Mouse (Mus musculus) adrenal gland, postnatal 10 days (tissue): ENCODE results near the gene Ahdc1. TPM values are rescaled to one million over a fixed set of nuclear protein-coding genes. Genes with fewer than 3 reads are reported as not detected.
A peak's percentile ranks its signal among the peaks of the same experiment; 100 is the strongest.

Experiments
- DNase-seq: peaks from one replicate; pipeline ENCODE4 v3.0.0; 2021; ENCODE audit warnings: mixed read lengths
- total RNA-seq, 2 experiments: library from RNA; stranded (reverse); gene quantifications; 2 replicates each; pipeline ENCODE4 v1.2.3; 2021

The Ahdc1 gene
- total RNA-seq, 2 experiments from 2014 or later, result 50.8 to 74.3 TPM

DNA sequence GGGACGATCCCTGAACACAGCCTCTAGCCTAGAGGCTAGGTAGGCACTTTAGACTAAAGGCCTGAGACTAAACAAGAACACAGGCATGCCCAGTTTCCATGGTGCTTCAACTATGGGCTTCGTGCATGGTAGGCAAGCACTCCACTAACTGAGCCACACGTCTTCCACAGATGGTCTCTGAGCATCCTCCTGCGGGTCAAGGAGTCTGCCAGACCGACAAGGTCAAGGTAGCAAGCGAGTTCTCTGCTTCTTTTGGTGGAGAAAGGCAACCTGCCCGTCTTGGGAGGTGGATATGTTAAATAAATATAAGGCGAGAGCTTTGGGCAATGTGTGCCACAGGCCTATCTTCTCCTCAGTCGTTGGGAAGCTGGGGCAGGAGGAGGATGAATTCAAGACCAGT is 90.7 kb downstream of the Ahdc1 start:
- no peak for DNase-seq

DNA sequence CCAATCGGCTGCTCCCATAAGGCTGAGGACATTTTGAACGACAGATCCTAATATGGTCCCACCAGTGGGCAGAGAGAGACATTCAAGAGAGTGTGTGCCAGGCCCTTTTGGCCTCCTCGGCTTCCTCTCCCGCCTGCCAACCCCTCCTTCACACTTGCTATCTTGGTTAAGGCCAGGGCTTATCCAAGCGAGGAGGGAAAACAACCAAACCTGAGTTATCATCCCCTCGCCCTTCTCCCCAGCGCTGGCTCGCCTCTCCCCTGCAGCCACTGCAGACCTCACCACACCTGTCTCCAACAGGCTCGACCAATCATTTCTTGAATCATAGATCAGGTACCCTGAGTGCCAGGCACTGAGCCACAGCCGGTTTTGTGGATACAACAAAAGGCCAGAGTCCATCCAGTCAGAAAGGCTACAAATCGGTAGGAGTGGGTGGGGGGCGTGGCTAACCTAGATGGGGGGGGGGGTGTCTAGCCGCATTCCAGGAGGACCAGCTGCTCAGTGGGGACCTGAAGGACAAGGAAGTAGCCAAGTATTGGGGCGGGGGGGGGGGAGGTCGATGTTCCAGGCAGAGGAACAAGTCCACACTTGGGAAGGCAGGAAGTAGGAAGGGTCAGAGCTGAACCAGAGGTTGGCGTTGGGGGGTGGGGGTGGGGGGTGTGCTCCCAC is 92.6 kb downstream of the Ahdc1 start:
- DNase-seq, result peak; percentile 19

DNA sequence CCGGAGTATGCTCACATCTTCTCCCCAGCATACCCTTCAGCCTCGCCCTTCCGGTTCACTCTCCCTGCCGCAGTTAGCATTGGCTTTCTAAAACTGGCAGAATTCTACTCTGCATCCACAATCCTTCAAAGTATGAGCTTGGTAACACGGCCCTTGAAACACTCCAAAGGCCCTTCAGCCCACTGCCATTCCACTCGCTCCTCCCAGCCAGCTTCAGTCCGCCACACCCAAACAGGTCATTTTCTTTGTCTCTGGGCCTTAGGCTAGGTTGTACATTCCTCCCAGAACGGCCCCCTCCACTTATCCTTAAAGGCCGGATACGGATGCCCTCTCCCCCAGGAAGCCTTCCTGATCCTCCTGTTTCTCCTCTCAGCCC is 93.1 kb downstream of the Ahdc1 start:
- DNase-seq, result no peak

DNA sequence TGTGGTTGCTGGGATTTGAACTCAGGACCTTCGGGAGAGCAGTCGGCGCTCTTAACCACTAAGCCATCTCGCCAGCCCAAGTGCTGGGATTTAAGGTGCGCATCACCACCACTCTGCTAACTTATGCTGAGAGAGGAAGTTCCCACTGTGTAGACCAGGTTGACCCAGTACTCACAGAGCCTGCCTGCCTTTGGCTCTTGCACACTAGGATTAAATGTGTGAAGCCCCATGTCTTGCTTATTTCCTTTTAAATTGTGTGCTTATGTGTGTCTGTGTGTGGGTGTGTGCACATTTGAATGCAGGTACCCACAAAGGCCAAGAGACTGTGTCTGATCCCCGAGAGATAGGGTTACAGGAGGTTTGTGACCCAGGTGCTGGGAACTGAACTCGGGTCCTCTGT is 95.6 kb downstream of the Ahdc1 start:
- no peak for DNase-seq

DNA sequence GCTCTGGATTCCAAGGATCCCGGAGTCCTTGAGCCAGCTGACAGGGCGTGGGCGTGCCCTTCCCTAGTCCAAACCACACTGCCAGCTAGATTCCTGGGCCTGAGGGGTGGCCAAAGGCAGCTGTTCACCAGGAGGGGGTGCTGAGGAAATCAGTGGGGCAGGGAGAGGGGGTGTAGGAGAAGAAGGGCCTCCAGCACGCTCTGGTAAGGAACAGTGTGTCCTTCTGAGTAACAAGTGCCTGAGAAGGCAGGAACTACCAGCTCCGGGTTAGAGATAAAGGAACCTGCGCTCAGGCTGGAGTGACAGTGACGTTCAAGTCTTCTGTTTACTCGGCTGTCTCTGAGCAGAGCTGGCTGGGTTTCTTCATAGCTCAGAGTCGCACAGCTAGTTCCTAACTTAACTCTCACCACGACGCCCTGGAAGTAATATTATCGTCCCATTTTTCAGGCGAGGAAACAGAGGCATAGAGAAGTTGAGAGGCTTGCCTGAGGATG is 96.8 kb downstream of the Ahdc1 start:
- DNase-seq, result peak; percentile 53

DNA sequence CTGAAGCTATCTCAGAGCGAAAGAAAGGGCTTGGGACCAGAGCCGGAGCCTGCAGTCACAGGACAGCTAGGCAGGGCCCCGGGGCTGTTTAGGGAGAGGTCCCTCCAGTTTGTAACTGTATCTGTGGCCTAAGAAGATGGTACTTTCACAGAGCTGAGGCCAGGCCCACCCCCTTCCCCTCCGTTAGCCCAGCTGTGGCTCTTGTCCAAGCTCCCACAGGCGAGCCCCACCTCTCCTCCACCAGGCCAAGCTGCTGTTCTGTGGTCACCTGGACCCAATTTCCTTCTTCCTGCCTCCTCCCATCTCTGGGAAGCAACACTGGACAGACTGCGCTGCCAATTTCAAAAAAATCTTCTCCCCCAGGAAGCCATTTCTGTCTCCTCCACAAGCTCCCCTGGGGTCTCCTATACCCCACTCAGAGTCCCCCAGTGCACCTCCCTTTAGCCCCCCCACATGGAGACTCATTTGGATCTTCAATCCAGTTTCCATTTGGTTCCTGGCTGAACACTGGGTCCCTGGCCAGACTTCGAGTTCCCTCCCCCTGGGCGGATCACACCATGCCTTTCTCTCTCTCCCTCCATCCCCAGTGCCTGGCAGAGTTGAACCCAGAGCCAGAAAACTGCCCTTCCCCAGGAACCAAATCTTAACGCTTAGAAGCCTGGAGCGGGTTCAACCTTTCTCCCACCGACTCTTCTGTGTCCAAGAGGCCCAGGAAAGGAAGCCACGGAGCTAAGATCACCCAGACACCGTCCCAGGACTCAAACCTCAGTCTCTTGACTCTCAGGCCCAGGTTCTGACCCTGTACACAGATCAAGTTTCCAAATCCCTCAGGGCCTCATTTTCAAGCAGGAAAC is 97.6 kb downstream of the Ahdc1 start:
- no peak for DNase-seq

DNA sequence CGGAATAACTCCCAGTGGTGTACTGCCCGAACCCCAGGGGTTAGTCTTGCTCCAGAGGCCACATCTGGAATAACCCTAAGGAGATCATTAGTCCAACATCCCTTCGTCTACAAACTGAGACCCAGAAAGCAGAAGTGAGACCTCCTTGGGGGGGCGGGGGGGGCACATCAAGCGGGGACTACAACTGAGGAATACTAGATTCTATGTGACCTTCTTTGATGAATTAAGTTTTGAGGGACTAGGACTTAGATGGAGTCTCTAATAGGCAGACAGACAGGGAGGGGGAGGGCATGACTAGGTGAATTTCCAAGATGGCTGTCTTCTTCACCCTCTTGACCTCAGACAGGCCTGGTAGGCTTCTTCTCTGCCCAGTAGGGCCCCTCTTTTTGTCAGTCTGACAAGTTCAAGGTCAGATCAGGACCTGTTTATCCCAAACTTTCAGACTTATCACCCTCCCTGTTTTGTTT is 98.3 kb downstream of the Ahdc1 start:
- DNase-seq, result no peak

DNA sequence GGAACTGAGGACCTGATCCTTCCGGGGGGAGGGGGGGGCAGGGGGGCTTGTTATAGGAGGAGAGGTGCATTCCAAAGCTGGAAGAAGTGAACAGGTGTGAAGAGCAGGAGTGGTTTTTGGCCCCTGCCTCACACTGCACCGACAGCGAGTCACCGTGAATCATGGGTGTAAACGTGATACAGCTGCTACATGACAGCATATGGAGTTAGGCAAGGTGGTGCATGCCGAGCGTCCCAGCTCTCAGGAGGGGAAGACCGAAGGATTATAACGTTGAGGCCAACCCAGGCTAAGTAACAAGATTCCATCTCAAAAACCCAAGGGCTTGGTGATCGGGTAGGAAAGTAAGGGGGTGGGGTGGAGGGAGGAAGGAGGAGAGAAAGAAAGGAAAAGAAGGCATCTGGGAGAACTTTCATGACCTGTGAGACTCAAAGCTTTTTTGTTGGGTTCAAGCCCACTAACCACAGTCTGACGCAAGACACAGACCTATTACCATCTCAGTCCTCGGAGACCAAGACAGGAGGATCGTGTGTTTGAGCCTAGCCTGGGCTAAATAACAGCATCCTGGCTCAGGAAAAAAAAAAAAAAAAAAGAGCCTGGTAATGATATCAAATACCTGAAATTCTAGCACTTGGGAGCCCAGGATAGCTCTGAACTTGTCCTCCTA is 101.2 kb downstream of the Ahdc1 start:
- DNase-seq, result no peak

DNA sequence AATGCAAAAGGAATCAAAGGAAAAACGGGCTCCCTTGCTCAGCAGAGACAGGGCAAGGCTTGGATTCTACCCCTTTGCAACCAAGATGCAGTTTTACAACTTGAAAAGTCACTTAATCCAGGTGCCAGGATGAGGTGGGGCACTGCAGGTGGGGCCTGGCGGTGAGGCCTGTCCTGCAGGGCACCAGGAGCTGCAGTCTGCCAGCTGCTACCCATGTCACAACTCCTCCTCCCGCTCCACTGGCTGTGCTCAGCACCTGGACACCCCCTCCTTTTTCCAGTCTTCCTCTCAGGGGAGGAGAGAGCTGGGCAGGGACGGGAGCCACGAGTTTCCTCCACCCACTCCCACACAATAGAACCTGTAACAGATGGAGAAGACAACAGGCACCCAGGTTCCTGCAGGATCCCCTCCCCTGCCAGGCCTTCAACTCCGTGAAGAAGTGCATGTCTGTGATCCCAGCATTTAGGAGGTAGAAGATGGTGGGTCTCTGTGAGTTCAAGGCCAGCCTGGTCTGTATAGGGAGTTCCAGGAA is 102.4 kb downstream of the Ahdc1 start:
- no peak for DNase-seq

DNA sequence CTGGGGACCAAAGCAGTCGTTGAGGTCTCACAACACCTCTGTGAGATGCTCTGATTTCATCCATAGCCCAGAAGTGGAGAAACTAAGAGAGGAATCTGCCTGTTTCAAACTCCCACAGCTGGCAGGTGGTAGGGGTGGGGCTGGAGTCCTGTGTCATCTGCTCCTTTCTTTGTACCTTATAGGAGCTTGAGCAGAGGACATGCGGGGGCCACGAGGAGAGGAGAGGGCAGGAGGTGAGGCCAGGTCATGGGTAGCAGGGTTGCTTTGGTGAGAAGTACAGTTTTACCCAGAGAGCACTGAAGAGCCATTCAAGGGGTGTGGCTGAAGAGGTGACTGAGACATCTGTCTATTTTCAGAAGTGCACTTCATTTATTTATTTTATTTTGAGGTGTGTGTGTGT is 103.7 kb downstream of the Ahdc1 start:
- no peak for DNase-seq

DNA sequence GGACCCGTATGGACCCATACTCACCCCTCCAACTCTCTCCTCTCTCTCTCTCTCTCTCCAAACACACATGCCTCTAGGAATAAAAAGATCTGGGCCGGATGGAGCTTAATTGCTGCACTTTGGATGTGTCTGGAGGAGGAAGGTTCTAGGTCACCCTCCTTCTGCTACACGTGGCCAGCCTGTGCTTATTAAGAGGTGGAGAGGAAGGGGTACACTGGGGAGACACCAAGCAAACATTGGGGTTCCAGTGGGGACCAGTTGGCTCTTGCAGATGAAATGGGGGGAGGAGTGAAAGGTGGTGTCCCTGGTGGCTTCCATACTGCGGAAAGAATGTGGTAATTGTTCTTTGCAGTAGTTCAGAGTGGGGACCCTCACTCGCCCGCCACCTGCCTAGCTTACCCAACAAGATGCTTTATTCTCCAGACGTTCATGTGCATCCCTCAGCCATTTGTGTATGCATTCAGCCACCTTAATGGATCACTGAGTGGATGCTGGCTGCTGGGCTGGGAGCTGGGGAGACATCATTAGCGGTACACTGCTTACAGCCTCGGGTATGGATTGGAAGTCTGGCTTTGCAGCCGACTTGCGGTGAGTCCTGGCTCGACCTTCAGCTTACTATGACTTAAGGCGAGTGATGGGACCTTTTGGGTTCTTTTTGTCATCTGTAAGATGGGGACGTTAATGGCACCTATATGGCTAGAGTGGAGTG is 104.8 kb downstream of the Ahdc1 start:
- DNase-seq, result no peak

DNA sequence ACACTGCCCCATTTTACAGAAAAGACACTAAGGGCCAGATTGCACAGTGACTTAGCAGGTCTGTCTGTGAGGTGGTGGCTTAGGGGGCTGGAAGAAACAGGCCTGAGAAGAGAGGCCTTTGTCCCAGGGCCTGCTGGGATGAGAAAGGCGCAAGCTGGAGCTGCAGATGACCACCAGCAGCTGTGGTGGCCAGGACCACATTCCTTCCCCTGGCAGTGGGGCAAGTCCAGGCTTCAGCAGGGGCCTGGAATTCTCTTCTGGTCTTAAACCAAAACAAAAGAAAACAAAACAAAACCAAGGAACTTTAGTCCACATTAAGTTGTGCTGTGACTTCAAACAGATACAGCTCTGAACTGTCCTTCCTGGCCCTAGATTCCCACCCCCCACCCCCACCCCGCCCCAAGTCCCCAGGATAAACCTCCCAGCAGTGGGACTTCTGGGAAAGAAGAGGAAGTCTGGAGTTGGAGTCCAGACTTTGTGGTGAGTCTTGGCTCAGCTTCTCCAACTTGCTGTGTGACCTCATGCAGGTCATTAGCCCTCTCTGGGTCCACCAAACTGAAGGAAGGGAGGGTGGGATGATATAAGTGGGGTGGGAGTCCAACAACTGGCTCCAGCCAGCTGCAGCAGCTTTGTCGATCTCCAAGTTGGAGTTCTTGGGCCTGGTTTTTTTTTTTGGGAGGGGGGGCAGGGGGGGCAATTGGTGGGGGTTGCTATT is 105.9 kb downstream of the Ahdc1 start:
- DNase-seq, result peak; percentile 20

DNA sequence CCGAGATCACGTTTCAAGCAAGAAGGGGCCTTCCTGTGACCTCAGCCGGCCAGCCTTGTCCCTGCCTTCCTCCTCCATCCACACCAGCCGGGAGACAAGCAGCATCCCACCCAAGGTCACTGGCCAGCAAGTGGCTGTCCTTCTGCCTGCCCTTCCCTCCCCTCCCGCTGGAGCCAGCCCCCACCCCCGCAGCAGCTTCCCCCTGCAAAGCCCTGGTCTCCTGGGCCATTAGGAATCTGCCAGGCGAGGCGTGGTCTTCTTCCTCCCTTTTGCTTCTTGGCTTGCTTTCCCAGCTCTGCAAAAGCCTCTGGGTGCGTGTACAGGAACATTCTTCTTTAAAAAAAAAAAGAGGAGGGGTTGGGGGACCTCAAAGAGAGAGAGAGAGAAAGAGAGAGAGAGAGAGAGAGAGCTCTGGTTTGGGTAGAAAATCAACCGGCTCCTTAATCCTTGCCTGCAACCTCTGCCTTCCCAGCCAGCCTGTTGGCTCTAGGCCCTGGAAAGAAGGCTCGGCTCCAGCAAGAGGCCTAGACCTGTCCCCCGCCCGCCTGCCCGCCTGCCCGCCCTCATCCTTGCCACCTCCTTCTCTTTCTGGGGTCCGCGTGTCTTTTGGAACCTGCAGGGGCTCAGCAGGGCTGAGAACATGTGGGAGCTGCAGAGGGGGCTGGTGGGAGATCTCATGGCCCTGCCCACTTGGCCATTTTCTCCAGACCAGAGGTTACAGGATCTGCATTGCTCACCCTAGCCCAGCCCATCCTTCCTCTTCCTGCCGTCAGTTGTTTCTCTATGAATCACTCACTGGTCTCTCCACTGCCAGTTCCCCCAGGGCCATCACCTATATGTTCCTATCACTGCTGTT is 106.7 kb downstream of the Ahdc1 start:
- DNase-seq, result peak; percentile 87

DNA sequence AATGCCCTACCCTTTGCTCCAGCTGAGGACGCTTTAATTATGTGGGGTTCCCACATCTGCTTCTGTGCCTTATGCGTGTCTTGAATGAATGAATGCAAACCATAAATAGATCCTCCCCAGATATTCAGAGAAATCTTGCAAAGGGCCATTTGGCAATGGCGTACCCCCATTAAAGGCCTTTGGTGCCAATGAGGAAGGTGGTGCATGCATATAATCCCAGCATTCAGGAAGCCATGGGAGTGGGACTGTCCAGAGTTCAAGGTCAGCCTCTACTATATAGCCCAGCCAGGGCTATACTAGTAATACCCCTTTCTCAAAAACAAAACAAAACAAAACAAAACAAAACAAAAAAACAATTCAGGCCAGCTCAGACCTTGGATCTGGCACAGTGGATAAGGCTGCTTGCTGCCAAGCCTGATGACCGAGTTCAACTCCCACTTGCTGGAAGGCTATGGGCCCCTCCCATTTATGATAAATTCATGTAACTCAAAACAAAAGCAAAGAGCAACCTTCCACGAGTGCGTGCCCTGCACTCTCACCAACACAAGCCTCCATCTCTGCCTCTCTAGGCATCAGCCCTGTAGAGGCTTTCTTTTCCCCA is 107.8 kb downstream of the Ahdc1 start:
- DNase-seq, result peak; percentile 40

DNA sequence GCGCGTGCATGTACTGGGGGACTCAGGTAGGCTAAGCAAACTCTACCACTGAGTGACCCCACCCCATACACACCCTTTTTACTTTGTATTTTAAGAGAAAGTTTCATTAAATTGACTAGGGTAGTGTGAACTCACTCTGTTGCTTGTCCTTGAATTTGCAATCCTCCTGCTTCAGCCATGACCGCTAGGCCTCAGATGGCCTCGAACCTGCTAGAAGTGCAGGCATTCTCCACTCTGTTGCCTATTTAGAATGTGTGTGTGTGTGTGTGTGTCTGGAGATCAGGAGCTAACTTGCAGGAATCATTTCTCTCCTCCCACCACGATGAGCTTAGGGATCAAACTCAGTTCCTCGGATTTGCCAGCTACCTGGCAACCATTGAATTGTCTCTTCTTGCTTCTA is 108.5 kb downstream of the Ahdc1 start:
- DNase-seq, result no peak

DNA sequence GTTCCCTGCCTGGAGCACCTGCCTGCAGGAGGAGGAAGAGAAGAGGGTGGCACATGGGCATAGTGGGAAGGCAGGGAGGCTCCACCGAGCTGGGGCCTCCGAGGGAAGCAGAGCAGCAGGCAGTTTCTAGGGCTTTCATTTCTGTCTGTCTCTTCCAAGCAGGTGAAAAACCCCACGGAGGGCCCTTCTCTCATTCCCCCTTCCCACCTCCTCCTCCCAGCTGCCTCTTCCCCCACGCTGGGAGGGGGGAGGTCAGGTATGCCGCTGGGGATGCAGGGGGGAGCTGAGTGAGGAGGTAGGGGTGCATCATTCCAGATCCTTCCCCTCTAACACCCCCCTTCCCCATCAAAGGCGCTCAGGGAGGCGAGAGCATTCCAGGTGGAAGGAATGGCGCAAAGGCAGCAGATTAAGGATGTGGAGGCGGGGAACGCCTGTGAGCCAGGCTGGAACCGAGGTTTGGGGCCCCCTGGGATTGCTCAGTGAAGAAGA is 109.8 kb downstream of the Ahdc1 start:
- DNase-seq, result no peak

DNA sequence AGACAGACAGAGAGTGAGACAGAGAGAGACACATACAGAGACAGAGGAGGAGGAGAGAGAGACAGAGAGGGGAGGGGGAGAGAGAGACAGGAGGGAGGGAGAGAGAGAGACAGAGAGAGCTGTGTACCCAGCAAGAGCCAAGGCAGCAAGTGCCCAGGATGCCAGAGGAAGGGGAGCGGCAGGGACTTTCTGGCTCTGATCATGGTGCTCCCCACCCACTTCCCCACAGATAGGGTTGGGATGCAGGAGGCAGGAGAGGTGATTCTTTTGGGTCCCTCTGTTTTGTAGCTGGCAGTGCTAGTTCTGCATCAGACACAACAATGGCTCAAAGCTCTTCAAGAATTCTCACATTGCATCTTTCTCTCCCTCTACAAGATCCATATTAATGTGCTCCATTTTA is 110.4 kb downstream of the Ahdc1 start:
- DNase-seq, result no peak

DNA sequence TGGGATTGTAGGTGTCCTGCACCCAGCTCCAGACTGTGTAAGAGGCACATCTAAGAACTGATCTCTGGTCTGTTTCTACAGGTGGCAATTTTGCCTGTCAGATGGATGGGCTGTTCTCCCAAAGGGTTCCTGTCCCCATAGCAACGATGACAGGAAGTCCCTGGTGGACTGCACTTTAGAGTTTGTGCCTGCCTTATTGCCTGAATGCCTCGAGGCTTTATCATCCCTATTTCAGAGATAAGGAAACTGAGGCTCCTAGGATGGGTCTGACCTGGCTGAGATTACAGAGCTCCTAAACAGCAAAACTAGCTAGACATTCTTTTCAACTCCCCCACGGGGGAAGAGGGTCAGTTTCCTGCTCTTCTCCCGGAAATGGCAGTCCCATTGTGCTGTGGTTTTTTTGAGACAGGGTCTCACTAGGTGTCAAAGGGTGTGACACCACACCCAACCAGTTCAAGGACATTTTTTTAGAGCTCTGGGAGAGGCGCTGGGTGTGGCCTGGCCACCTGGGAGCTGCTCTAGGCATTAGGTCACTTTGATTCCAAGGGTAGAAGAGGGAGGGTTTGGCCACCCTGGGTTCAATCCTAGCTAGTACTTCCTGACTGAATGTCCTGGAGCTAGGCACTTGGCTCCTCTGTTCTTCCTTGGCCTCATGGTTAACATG is 111.0 kb downstream of the Ahdc1 start:
- DNase-seq, result peak; percentile 17

DNA sequence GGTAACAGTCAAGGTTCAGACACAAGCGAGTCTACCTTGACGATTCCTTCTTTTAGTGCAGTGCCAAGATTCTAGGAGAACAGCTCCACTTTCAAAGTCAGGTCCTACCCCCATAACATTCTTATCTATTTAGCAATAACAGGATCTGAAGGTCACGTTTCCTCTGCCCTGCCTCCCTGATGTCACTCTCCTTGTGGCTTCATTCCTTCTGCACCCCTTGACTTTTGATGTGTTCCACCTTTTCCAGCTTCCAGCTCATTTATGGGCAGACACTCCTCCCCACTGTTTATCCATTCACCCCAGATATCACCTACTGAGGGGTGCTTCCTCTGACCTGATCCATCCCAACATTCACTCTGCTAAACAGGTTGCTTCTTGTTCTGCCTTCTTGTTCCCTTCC is 116.0 kb downstream of the Ahdc1 start:
- DNase-seq, result no peak
